Mouse (Mus musculus) MEL (cell line): Measurements from ENCODE around the gene Prkce. TPM values are rescaled to one million over a fixed set of nuclear protein-coding genes. Genes with fewer than 3 reads are reported as not detected.
A peak's percentile ranks its signal among the peaks of the same experiment; 100 is the strongest.

Experiments
- DNase-seq: peaks from one replicate; pipeline ENCODE4 v3.0.0; 2011; ENCODE audit warnings: low read depth, low spot score
- H3K27ac ChIP-seq: 2 replicates; pipeline ENCODE4 v1.5.1; 2012; ENCODE audit warnings: low read depth, mild to moderate bottlenecking, control low read depth, low read length, moderate library complexity; ENCODE audit not compliant: control insufficient read depth
- H3K27me3 ChIP-seq, 2 experiments: fragments of 150-350 bp in 1 of 2; sonication (generic) in 1 of 2; 2 replicates each; pipeline ENCODE4 v1.6.1; 2012; ENCODE audit warnings: low read length in 2 of 2, mild to moderate bottlenecking in 2 of 2, improper control_type of control experiment in 1 of 2, moderate library complexity in 1 of 2; ENCODE audit not compliant: insufficient read depth in 2 of 2, control insufficient read depth in 1 of 2
- H3K36me3 ChIP-seq, 2 experiments: 2 replicates each; pipeline ENCODE4 v1.6.1; 2012 to 2014; ENCODE audit warnings: low read length in 2 of 2, improper control_type of control experiment in 1 of 2, inconsistent platforms in 1 of 2, mild to moderate bottlenecking in 1 of 2; ENCODE audit not compliant: insufficient read depth in 2 of 2, control insufficient read depth in 1 of 2
- H3K4me1 ChIP-seq, 2 experiments: fragments of 150-350 bp in 1 of 2; sonication (generic) in 1 of 2; 2 replicates each; pipeline ENCODE4 v1.6.1; 2012; ENCODE audit warnings: low read length in 2 of 2, improper control_type of control experiment in 1 of 2, mild to moderate bottlenecking in 1 of 2; ENCODE audit not compliant: insufficient read depth in 2 of 2, control insufficient read depth in 1 of 2
- H3K4me3 ChIP-seq, 2 experiments: fragments of 150-350 bp in 1 of 2; sonication (generic) in 1 of 2; 2 replicates each; pipeline ENCODE4 v1.5.1; 2012; ENCODE audit warnings: low read depth in 2 of 2, low read length in 2 of 2, mild to moderate bottlenecking in 2 of 2, moderate library complexity in 2 of 2, control low read depth in 1 of 2, improper control_type of control experiment in 1 of 2; ENCODE audit not compliant: control insufficient read depth in 1 of 2, insufficient read depth in 1 of 2
- H3K79me2 ChIP-seq: 2 replicates; pipeline ENCODE4 v1.6.1; 2012; ENCODE audit warnings: mild to moderate bottlenecking, low read length, moderate library complexity; ENCODE audit not compliant: control insufficient read depth, poor library complexity, insufficient read depth
- H3K9ac ChIP-seq: 2 replicates; pipeline ENCODE4 v1.6.1; 2012; ENCODE audit warnings: low read depth, mild to moderate bottlenecking, control low read depth, low read length, moderate library complexity; ENCODE audit not compliant: control insufficient read depth, poor library complexity, severe bottlenecking
- H3K9me3 ChIP-seq: fragments of 150-350 bp; sonication (generic); replicated peaks from 2 replicates; pipeline ENCODE4 v1.6.1; 2012; ENCODE audit warnings: mild to moderate bottlenecking, low read length, improper control_type of control experiment, moderate library complexity; ENCODE audit not compliant: insufficient read depth
- BHLHE40 ChIP-seq: IDR thresholded peaks from 2 replicates; pipeline ENCODE4 v1.6.1; 2012; ENCODE audit warnings: low read depth, mild to moderate bottlenecking, inconsistent platforms, low read length, improper control_type of control experiment, borderline replicate concordance
- CHD2 ChIP-seq: IDR thresholded peaks from 2 replicates; pipeline ENCODE4 v1.6.1; 2011; ENCODE audit warnings: low read length, improper control_type of control experiment
- CTCF ChIP-seq, 3 experiments: IDR thresholded peaks in 2 of 3; conservative IDR thresholded peaks in 1 of 3; 2 replicates each; pipeline ENCODE4 v1.5.1; 2011 to 2012; ENCODE audit warnings: low read length in 3 of 3, low read depth in 2 of 3, mild to moderate bottlenecking in 2 of 3, improper control_type of control experiment in 1 of 3, inconsistent platforms in 1 of 3, mixed read lengths in 1 of 3, moderate library complexity in 1 of 3; ENCODE audit not compliant: control insufficient read depth in 1 of 3, insufficient read depth in 1 of 3, poor library complexity in 1 of 3, severe bottlenecking in 1 of 3
- ELF1 ChIP-seq: IDR thresholded peaks from 2 replicates; pipeline ENCODE4 v1.6.1; 2014; ENCODE audit warnings: low read depth, mild to moderate bottlenecking, inconsistent platforms, low read length, improper control_type of control experiment, moderate library complexity
- EP300 ChIP-seq, 2 experiments: IDR thresholded peaks; 2 replicates each; pipeline ENCODE4 v1.6.1; 2011; ENCODE audit warnings: improper control_type of control experiment in 2 of 2, low read length in 2 of 2, low read depth in 1 of 2, mild to moderate bottlenecking in 1 of 2
- ETS1 ChIP-seq: IDR thresholded peaks from 2 replicates; pipeline ENCODE4 v1.6.1; 2012; ENCODE audit warnings: low read depth, mild to moderate bottlenecking, inconsistent platforms, low read length, improper control_type of control experiment, moderate library complexity
- GABPA ChIP-seq: IDR thresholded peaks from 2 replicates; pipeline ENCODE4 v1.6.1; 2012; ENCODE audit warnings: low read depth, mild to moderate bottlenecking, inconsistent platforms, low read length, improper control_type of control experiment, moderate library complexity
- GATA1 ChIP-seq: IDR thresholded peaks from 2 replicates; pipeline ENCODE4 v1.6.1; 2011; ENCODE audit warnings: low read depth, low read length, improper control_type of control experiment
- HCFC1 ChIP-seq: IDR thresholded peaks from 2 replicates; pipeline ENCODE4 v1.6.1; 2012; ENCODE audit warnings: low read depth, mild to moderate bottlenecking, inconsistent platforms, low read length, improper control_type of control experiment, moderate library complexity
- MAFK ChIP-seq: IDR thresholded peaks from 2 replicates; pipeline ENCODE4 v1.6.1; 2011; ENCODE audit warnings: low read depth, mild to moderate bottlenecking, low read length, improper control_type of control experiment, borderline replicate concordance
- MAZ ChIP-seq: IDR thresholded peaks from 2 replicates; pipeline ENCODE4 v1.6.1; 2012; ENCODE audit warnings: low read depth, mild to moderate bottlenecking, inconsistent platforms, low read length, improper control_type of control experiment
- MEF2A ChIP-seq: IDR thresholded peaks from 2 replicates; pipeline ENCODE4 v1.6.1; 2014; ENCODE audit warnings: low read depth, mild to moderate bottlenecking, inconsistent platforms, low read length, improper control_type of control experiment; ENCODE audit not compliant: poor library complexity, insufficient replicate concordance, severe bottlenecking; ENCODE audit errors: extremely low read depth
- MXI1 ChIP-seq: IDR thresholded peaks from 2 replicates; pipeline ENCODE4 v1.6.1; 2011; ENCODE audit warnings: mild to moderate bottlenecking, low read depth, low read length, improper control_type of control experiment
- MYB ChIP-seq: IDR thresholded peaks from 2 replicates; pipeline ENCODE4 v1.6.1; 2011; ENCODE audit warnings: mild to moderate bottlenecking, low read depth, low read length, improper control_type of control experiment
- NELFE ChIP-seq: IDR thresholded peaks from 2 replicates; pipeline ENCODE4 v1.6.1; 2011; ENCODE audit warnings: low read depth, low read length, improper control_type of control experiment
- NRF1 ChIP-seq: IDR thresholded peaks from 2 replicates; pipeline ENCODE4 v1.6.1; 2014; ENCODE audit warnings: low read depth, mild to moderate bottlenecking, inconsistent platforms, low read length, improper control_type of control experiment, moderate library complexity; ENCODE audit not compliant: poor library complexity, insufficient read depth, severe bottlenecking
- POLR2A ChIP-seq, 2 experiments: IDR thresholded peaks; 2 replicates each; pipeline ENCODE4 v1.6.1; 2011 to 2012; ENCODE audit warnings: low read length in 2 of 2, mild to moderate bottlenecking in 2 of 2, control low read depth in 1 of 2, improper control_type of control experiment in 1 of 2, low read depth in 1 of 2, moderate library complexity in 1 of 2; ENCODE audit not compliant: control insufficient read depth in 1 of 2, insufficient read depth in 1 of 2, poor library complexity in 1 of 2
- POLR2AphosphoS2 ChIP-seq: IDR thresholded peaks from 2 replicates; pipeline ENCODE4 v1.6.1; 2011; ENCODE audit warnings: low read length, improper control_type of control experiment
- RCOR1 ChIP-seq: IDR thresholded peaks from 2 replicates; pipeline ENCODE4 v1.6.1; 2012; ENCODE audit warnings: low read depth, mild to moderate bottlenecking, inconsistent platforms, low read length, improper control_type of control experiment
- SIN3A ChIP-seq: IDR thresholded peaks from 2 replicates; pipeline ENCODE4 v1.6.1; 2012; ENCODE audit warnings: low read length, improper control_type of control experiment, inconsistent platforms
- SMC3 ChIP-seq: IDR thresholded peaks from 2 replicates; pipeline ENCODE4 v1.6.1; 2011; ENCODE audit warnings: low read depth, low read length, improper control_type of control experiment
- TAL1 ChIP-seq: IDR thresholded peaks from 2 replicates; pipeline ENCODE4 v1.6.1; 2012; ENCODE audit warnings: mild to moderate bottlenecking, inconsistent platforms, low read length, moderate library complexity, mixed read lengths
- TBP ChIP-seq: IDR thresholded peaks from 2 replicates; pipeline ENCODE4 v1.8.0; 2011; ENCODE audit warnings: low read depth, low read length, improper control_type of control experiment
- TCF12 ChIP-seq: IDR thresholded peaks from 2 replicates; pipeline ENCODE4 v1.6.1; 2014; ENCODE audit warnings: low read depth, mild to moderate bottlenecking, inconsistent platforms, low read length, improper control_type of control experiment, moderate library complexity
- UBTF ChIP-seq: IDR thresholded peaks from 2 replicates; pipeline ENCODE4 v1.6.1; 2012; ENCODE audit warnings: low read depth, mild to moderate bottlenecking, inconsistent platforms, low read length, improper control_type of control experiment, moderate library complexity, borderline replicate concordance; ENCODE audit not compliant: insufficient read depth
- ZKSCAN1 ChIP-seq: IDR thresholded peaks from 2 replicates; pipeline ENCODE4 v1.6.1; 2012; ENCODE audit warnings: low read depth, mild to moderate bottlenecking, inconsistent platforms, low read length, improper control_type of control experiment, moderate library complexity
- polyA plus RNA-seq, 2 experiments: library from polyadenylated mRNA; stranded (reverse) in 1 of 2; unstranded in 1 of 2; fragments of >175 nt in 1 of 2; fragments of >200 nt in 1 of 2; gene quantifications; 2 replicates each; pipeline versions ENCODE4 v1.2.1 to v1.2.4; 2012; ENCODE audit warnings: low replicate concordance in 2 of 2, low read depth in 1 of 2; ENCODE audit not compliant: insufficient read length in 2 of 2, insufficient read depth in 1 of 2, missing spikeins in 1 of 2
- total RNA-seq: library from RNA; depleted of rRNA; stranded (reverse); fragments of 300-350 nt; gene quantifications from 2 replicates; pipeline ENCODE4 v1.2.3, GENCODE M21; 2012; rRNA removed

Gene Prkce
- total RNA-seq (3.0 and 3.6 TPM in 2 replicates), polyA plus RNA-seq (1 to 10 TPM in 1 of 2 experiments, not detected in 1; 5.3 TPM)

DNA sequence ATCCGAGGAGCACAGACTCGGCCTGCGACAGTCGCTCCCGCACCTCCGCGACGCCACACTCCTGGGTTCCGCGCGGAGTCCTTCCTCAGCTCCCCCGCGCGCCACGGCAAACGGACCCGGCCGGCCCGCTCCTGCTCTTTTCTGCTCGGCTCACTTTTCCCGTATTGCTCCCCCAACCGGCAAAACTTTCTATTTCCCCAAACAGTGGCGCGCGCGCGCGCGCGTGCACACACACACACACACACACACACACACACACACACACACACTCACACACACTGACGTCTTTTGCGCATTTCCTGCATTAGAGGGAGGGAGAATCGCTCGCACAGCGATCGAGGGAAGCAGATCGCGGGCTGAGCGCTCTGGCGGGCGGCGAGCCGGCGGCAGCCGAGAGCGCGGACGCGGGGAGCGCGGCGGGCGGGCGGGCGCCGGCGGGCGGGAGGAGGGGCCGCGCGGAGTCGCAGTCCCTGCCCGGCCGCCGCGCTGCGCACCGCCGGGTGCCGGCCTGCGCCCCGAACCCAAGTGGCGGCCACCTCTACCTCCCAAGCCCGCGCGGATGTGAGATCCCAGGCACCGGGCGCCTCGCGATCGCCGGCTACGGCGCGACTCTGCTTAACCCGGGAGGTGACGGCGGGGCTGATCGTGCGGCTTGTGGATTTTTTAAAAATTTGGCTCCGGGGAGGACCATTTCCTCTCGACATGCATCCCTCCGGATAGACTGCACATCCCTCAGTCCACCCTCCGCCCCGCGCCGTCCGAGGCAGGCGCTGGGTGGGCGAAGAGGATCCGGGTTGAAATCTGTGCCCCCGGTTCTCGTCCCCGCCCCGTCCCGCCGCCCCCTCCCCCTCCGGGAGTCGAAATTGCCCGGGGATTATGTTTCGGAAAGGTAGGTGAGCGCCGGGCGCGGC is at the start of gene Prkce:
Prkce (plus strand) TSS at position 466 of the 911 bp plus-strand sequence.
- peak within 1 kb of the TSS; percentile 61 to 99 for H3K4me3 ChIP-seq
- peak within 1 kb of the TSS; percentile 80 for H3K9ac ChIP-seq
- peak; percentile 91 for DNase-seq
- H3K27me3 ChIP-seq, result no peaks in the 10 kb centered on the region
- H3K36me3 ChIP-seq, result peaks cover 0 to 20% of the 10 kb centered on the region in 2 experiments; a peak in 2 of 4 replicates
- H3K4me1 ChIP-seq, result peaks cover 9 to 25% of the 10 kb centered on the region in 2 experiments
- no peaks in the 10 kb centered on the region for H3K9me3 ChIP-seq
- peaks cover 9% of the 10 kb centered on the region for H3K79me2 ChIP-seq
- TF ChIP-seq RCOR1 (0 out of 2 replicates have a peak, but pooled peaks have one; percentile 49), MYB (0 out of 2 replicates have a peak, but pooled peaks have one; percentile 21), CTCF (IDR thresholded peaks at IDR 0.05 in 2 of 3, conservative IDR thresholded peaks at IDR 0.05 in 1 of 3; ENCODE audit: control insufficient read depth in 1 of 3, insufficient read depth in 1 of 3, low read depth in 2 of 3, low read length in 3 of 3, poor library complexity in 1 of 3, severe bottlenecking in 1 of 3) (peak in 2 of 3 experiments; percentile 46 to 49; a peak in 4 of 6 replicates), MXI1 (peak; percentile 77), MAFK (no peak), UBTF (no peak), MEF2A (no peak), BHLHE40 (peak; percentile 68), TBP (0 out of 2 replicates have a peak, but pooled peaks have one; percentile 27), ETS1 (peak; percentile 88), EP300 (IDR thresholded peaks at IDR 0.05; ENCODE audit: low read depth in 1 of 2, low read length in 2 of 2) (peak in 1 of 2 experiments; percentile 55; a peak in 1 of 4 replicates), HCFC1 (peak; percentile 74), MAZ (0 out of 2 replicates have a peak, but pooled peaks have one; percentile 56), NELFE (no peak; the same call in 1 of the 2 replicates), POLR2AphosphoS2 (no peak), TAL1 (no peak), CHD2 (no peak), SIN3A (peak; percentile 70), GABPA (no peak), NRF1 (peak; percentile 58; the same call in 1 of the 2 replicates), ZKSCAN1 (no peak), GATA1 (0 out of 2 replicates have a peak, but pooled peaks have one; percentile 3), ELF1 (peak; percentile 75), POLR2A (IDR thresholded peaks at IDR 0.05; ENCODE audit: control insufficient read depth in 1 of 2, insufficient read depth in 1 of 2, low read depth in 1 of 2, low read length in 2 of 2, poor library complexity in 1 of 2) (peak; percentile 64 to 73; a peak in 3 of 4 replicates), TCF12 (peak; percentile 81), SMC3 (0 out of 2 replicates have a peak, but pooled peaks have one; percentile 14)
- peak within 1 kb of the TSS; percentile 40 for H3K27ac ChIP-seq
